Mouse (Mus musculus): ENCODE measurements around the gene Ccnd3. TPM values are rescaled to one million over a fixed set of nuclear protein-coding genes. Genes with fewer than 3 reads are reported as not detected.
A peak's percentile ranks its signal among the peaks of the same experiment; 100 is the strongest.

Gene Ccnd3
- total RNA-seq, 2 experiments from 2014 or later: 43.4 to 43.6 TPM

- no peak for DNase-seq (ENCODE audit: low spot score in 2 of 2)
Observed at GRCm38 (mm10) chr17:47512956-47513775, 8.3 kb downstream of the Ccnd3 start.

GRCm38 (mm10) chr17:47515180-47515844, 10.5 kb downstream of the Ccnd3 start:
- DNase-seq (ENCODE audit: low spot score in 2 of 2): no peak

DNA sequence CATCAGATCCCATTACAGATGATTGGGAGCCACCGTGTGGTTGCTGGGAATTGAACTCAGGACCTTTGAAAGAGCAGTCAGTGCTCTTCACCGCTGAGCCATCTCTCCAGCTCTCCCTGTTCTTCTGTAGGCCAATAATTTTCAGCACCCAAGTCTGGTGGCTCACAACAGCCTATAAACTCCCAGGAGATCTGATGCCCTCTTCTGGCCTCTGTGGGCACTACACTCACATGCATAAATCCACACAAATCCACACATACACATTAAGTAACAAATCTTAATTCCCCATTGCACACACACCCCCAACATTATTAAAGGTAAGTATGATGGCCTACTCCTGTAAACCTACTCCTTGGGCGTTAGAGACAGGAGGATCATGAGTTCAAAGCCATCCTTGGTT, 11.4 kb downstream of the Ccnd3 start:
- DNase-seq (ENCODE audit: low spot score in 2 of 2): no peak

GRCm38 (mm10) chr17:47518205-47518604, 13.4 kb downstream of the Ccnd3 start:
- no peak for DNase-seq (ENCODE audit: low spot score in 2 of 2)

DNA sequence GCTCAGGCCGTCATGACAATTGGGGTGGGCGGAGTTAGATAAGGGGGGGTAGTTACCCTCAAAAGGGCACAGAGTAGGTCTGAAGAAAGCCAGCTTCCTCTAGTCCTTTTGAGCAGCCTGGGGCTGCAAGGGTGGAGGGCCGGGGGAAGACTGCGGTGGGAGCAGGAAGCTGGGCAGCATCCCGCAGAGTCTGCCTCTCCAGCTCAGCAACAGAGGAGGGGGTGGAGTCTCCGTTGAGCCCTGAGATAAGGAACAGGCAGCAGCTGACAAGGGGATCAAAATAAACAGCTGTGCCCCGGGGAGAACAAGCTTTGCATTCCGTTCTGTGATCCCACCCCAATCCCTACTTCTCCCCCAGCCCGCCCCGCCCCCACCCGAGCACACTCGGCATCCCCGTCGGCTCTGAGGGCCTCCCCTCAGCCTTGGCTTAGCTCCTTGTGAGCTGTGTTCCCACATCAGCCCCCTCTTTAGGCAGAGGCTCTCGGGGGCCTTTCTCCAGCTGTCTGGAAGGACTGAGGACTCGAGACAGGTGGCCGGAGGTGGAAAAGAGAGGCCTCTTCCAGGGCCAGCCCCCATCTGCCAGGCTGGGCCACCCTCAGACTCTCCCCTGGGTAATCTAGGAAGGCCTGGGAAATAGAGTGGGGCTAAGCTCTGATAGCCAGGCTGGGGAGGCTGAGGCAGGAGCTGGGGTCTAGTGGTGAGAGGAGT, 16.9 kb downstream of the Ccnd3 start:
- DNase-seq (ENCODE audit: low spot score in 2 of 2): peak in 1 of 2 experiments; percentile 53

- DNase-seq (ENCODE audit: low spot score in 2 of 2): no peak
Observed at GRCm38 (mm10) chr17:47522536-47522935, 17.7 kb downstream of the Ccnd3 start.

DNA sequence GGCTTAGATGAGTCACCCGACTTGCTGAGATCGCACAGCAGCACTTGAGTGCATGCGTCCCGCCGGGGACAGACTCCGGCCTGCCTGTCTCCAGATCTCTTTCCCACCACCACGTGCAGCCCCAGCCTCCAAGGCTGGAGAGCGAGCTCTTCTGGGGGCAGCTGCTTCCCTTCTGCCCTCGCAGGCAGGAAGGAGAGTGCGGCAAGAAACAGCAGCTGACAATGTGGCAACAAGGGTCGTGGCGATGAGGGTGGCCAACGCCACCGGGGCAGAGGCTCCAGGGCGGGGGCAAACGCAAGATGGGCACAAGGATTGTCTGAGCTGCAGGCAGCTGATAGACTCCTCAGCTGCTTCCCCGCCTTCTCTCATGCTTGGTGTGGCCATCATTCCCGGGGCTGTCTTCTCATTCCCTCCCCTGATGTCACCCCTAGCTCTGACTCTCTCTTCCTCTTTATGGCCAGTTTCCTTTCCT, 18.4 kb downstream of the Ccnd3 start:
- no peak for DNase-seq (ENCODE audit: low spot score in 2 of 2)

GRCm38 (mm10) chr17:47524055-47524454, 19.2 kb downstream of the Ccnd3 start:
- no peak for DNase-seq (ENCODE audit: low spot score in 2 of 2)

GRCm38 (mm10) chr17:47524991-47525390, 20.1 kb downstream of the Ccnd3 start:
- DNase-seq (ENCODE audit: low spot score in 2 of 2): no peak

GRCm38 (mm10) chr17:47526856-47527520, 22.1 kb downstream of the Ccnd3 start:
- no peak for DNase-seq (ENCODE audit: low spot score in 2 of 2)

DNA sequence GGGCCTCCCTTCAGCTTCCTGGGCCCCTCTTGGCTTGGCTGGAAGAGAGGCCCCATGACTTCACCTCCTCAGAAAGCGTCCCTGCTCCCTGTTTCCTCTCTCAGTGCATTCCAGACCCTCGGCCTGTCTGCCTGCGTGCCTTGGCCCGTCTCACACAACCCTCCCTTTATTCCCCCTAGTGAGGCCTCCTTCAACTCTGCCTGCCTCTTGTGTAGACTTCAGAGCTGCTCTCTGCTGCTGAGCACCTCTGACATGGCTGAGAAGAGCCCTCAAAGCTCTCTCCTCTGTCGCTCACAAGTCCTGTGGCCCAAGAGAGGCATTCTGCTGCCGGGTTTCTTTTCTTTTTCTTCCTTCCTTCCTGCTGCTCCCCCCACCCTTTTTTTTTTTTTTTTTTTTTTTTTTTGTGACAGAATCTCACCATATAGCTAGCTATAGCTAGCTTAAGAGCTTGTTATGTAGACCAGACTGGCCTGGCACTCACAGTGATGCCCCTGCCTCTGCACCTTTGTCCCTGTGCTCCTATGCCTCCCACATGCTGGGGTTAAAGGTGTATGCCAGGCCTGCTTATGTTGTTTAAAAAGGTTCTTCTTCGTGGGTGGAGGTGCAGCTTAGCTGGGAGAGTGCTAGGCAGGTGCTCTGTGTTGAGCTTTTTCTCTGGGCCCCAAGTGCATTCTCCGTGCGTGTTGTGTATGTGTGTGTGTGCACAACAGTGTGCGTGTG, 22.9 kb downstream of the Ccnd3 start:
- DNase-seq (ENCODE audit: low spot score in 2 of 2): no peak

DNA sequence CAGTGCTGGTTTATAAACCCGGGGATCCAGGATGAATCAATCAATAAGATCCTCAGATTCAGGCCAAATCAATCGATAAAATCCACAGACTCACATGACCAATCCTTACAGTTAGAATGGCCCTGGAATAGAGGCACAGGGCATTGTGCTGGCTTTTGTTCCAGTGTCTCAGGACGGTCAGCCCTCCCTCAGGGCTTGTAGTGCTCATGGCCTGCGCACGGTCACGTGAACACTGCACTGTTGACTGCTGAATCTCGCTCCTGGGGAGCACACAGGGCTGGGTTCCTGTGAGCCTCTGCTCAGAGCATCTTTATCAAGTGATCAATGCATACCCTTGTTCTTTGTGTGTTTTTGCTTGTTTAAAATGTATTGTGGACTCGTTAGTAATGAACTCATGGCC, 24.1 kb downstream of the Ccnd3 start:
- DNase-seq (ENCODE audit: low spot score in 2 of 2): no peak

DNA sequence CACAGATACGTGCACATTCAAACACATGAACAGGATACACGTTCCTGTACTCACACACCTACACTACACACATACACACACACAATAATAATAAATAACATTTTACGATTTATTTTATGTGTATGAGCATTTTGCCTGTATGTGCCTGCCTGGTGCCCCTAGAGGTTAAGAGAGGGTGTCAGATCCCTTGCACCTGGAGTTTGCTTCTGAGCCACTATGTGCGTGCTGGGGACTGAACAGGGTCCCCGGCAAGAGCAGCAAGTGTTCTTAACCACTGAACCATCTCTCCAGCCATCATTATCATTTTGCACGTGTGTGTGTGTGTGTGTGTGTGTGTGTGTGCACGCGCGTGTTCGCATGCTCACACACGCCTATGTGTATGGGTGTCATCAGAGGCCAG, 24.7 kb downstream of the Ccnd3 start:
- no peak for DNase-seq (ENCODE audit: low spot score in 2 of 2)

DNA sequence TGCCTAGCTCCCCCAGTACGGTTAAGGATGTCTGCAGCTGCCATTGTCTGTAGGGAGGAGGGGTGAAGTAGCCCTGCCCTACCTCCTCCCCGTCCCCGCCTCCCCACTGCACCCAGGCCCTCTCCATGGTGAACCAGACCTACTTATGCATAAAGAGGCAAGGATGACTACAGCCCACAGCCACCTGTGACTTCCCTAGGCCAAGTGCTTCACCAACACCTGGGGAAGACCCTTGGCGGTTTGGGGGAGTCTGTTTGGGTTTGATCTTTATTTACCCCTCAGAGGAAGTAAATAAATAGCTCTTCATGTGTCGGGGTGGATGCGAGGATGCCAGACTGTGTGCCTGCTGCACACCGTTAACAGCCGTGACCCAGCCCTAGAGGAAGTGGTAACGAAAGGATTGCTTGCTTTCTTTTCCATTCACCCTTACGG, 26.6 kb downstream of the Ccnd3 start:
- no peak for DNase-seq (ENCODE audit: low spot score in 2 of 2)

DNA sequence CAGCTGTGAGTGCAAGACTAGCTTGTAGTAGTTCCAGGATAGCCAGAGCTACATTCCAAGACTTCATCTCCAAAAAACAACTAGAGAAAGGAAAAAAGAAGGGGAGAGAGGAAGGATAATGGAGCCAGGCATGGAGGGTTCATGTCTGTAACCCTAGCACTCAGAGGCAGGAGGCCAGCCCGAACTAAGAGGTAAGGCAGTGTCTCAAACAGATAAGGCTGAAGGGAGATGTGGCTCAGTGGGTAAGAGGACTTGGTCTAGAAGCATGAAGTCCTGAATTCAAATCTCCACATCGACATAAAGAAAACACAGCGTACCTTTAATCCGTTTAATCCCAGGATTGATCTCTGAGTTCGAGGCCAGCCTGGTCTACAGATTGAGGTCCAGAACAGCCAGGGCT, 27.5 kb downstream of the Ccnd3 start:
- no peak for DNase-seq (ENCODE audit: low spot score in 2 of 2)

DNA sequence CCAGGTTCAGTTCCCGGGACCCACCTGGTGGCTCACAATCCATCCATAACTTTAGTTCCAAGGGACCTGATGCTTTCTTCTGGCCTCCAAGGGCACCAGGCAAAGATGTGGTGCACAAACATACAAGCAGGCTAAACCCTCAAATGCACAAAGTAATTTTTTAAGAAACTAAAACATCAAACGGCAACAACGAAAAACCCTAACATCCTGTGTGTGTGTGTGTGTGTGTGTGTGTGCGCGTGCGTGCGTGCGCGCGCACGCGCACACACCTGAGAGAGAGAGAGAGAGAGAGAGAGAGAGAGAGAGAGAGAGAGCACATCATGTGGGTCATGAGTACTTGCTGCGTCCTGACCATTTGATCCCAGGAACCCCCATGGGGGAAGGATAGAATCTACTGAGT, 28.8 kb downstream of the Ccnd3 start:
- no peak for DNase-seq (ENCODE audit: low spot score in 2 of 2)

GRCm38 (mm10) chr17:47535812-47536236, 31.0 kb downstream of the Ccnd3 start:
- no peak for DNase-seq (ENCODE audit: low spot score in 2 of 2)

GRCm38 (mm10) chr17:47538049-47538448, 33.2 kb downstream of the Ccnd3 start:
- no peak for DNase-seq (ENCODE audit: low spot score in 2 of 2)

DNA sequence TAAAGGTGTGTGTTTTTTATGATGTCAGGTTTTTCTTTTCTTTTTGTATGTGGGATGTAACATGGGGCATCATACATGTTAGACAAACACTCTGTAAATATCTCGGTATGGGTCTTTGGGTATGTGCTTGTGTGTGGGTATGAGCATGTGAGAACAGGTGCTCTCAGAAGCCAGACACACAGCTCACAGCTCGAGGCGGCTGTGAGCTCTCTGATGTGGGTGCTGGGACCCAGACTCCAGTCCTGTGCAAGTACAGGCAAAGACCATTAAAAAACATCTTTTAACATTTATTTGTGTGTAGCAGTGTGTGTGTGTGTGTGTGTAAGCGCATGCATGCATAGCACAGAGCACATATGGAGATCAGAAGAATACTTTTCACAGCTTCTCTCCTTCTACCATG, 34.3 kb downstream of the Ccnd3 start:
- no peak for DNase-seq (ENCODE audit: low spot score in 2 of 2)

DNA sequence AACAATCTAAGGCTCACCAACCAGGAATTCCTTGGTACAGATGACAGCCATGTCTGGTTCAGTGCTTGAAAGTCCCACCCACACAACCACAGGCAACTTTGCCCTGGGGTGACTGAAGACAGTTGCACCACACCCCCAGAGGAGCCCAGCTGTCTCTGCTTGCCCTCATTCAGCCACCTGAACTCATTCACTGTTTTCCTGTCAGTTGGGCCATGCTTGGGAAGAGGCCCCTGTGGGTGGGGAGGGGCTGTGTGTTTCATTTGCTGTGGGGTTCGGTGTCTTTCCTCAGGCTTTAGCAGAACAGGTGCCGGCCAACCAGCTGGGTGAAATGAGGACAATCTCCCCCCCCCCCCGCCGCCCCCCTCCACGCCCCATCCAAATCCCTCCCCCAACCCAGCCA, 37.2 kb downstream of the Ccnd3 start:
- no peak for DNase-seq (ENCODE audit: low spot score in 2 of 2)
